Mouse (Mus musculus): ENCODE measurements around the gene Rps6kb1. TPM values are rescaled to one million over a fixed set of nuclear protein-coding genes. Genes with fewer than 3 reads are reported as not detected.

Gene Rps6kb1
- polyA plus RNA-seq, 1 experiment from 2014 or later, result 40.7 TPM

- Histone ChIP-seq H3K9ac (ENCODE audit: low read length) (no peak overlapping the region), H3K36me3 (ENCODE audit: control insufficient read depth, insufficient read depth, low read length) (no peaks in the 10 kb centered on the region), H3K9me3 (ENCODE audit: control insufficient read depth, low read length) (no peaks in the 10 kb centered on the region), H3K27ac (replicated peaks) (no peak overlapping the region), H3K4me3 (ENCODE audit: low read depth, low read length) (no peak overlapping the region), H3K4me2 (replicated peaks; ENCODE audit: low read depth) (no peak overlapping the region), H3K27me3 (ENCODE audit: control insufficient read depth, insufficient read depth, low read length) (no peaks in the 10 kb centered on the region), H3K4me1 (replicated peaks; ENCODE audit: control insufficient read depth, insufficient read depth) (no peaks in the 10 kb centered on the region)
- TF ChIP-seq CTCF (IDR thresholded peaks at IDR 0.05; ENCODE audit: low read depth) (no peak), EP300 (optimal IDR thresholded peaks at IDR 0.05) (no peak)
- 70% methylated on average over 10 of the region's 10 CpGs for WGBS
- ATAC-seq (ENCODE audit: low FRiP score, low TSS enrichment) (no peak), DNase-seq (ENCODE audit: low spot score) (no peak)
These were observed 46.0 kb upstream of the Rps6kb1 start for GRCm38 (mm10) chr11:86590579-86590978.

- Histone ChIP-seq H3K9me3 (ENCODE audit: control insufficient read depth, low read length) (no peaks in the 10 kb centered on the region), H3K36me3 (ENCODE audit: control insufficient read depth, insufficient read depth, low read length) (no peaks in the 10 kb centered on the region), H3K27ac (replicated peaks) (no peak overlapping the region), H3K9ac (ENCODE audit: low read length) (no peak overlapping the region), H3K4me2 (replicated peaks; ENCODE audit: low read depth) (no peak overlapping the region), H3K4me1 (replicated peaks; ENCODE audit: control insufficient read depth, insufficient read depth) (no peaks in the 10 kb centered on the region), H3K27me3 (ENCODE audit: control insufficient read depth, insufficient read depth, low read length) (no peaks in the 10 kb centered on the region), H3K4me3 (ENCODE audit: low read depth, low read length) (no peak overlapping the region)
- no peak for DNase-seq (ENCODE audit: low spot score)
- WGBS, result 68% methylated on average over 4 of the region's 4 CpGs
- TF ChIP-seq CTCF (IDR thresholded peaks at IDR 0.05; ENCODE audit: low read depth) (no peak), EP300 (optimal IDR thresholded peaks at IDR 0.05) (no peak)
- no peak for ATAC-seq (ENCODE audit: low FRiP score, low TSS enrichment)
These were observed 45.5 kb upstream of the Rps6kb1 start for GRCm38 (mm10) chr11:86590066-86590465.

- no peak overlapping the region for H3K4me3 ChIP-seq (ENCODE audit: low read depth, low read length)
- no peaks in the 10 kb centered on the region for H3K4me1 ChIP-seq (replicated peaks; ENCODE audit: control insufficient read depth, insufficient read depth)
- TF ChIP-seq EP300 (optimal IDR thresholded peaks at IDR 0.05) (no peak), CTCF (IDR thresholded peaks at IDR 0.05; ENCODE audit: low read depth) (no peak)
- H3K27me3 ChIP-seq (ENCODE audit: control insufficient read depth, insufficient read depth, low read length), result no peaks in the 10 kb centered on the region
- ATAC-seq (ENCODE audit: low FRiP score, low TSS enrichment) (no peak), DNase-seq (ENCODE audit: low spot score) (no peak)
- peak overlapping the region; percentile 31; the same call in 1 of the 2 replicates for H3K27ac ChIP-seq (replicated peaks)
- no peak overlapping the region for H3K4me2 ChIP-seq (replicated peaks; ENCODE audit: low read depth)
- no peaks in the 10 kb centered on the region for H3K9me3 ChIP-seq (ENCODE audit: control insufficient read depth, low read length)
- 88% methylated on average over 4 of the region's 4 CpGs for WGBS
- no peaks in the 10 kb centered on the region for H3K36me3 ChIP-seq (ENCODE audit: control insufficient read depth, insufficient read depth, low read length)
- H3K9ac ChIP-seq (ENCODE audit: low read length), result no peak overlapping the region
These were observed 44.1 kb upstream of the Rps6kb1 start for GRCm38 (mm10) chr11:86588583-86589298.

GRCm38 (mm10) chr11:86587830-86588229 is 43.2 kb upstream of the Rps6kb1 start:
- TF ChIP-seq EP300 (optimal IDR thresholded peaks at IDR 0.05), result no peak
- TF ChIP-seq CTCF (IDR thresholded peaks at IDR 0.05; ENCODE audit: low read depth), result no peak
- no peak overlapping the region for H3K4me3 ChIP-seq (ENCODE audit: low read depth, low read length)
- H3K4me1 ChIP-seq (replicated peaks; ENCODE audit: control insufficient read depth, insufficient read depth), result no peaks in the 10 kb centered on the region

GRCm38 (mm10) chr11:86586868-86587792 is 42.5 kb upstream of the Rps6kb1 start:
- Histone ChIP-seq H3K27me3 (ENCODE audit: control insufficient read depth, insufficient read depth, low read length) (no peaks in the 10 kb centered on the region), H3K9ac (ENCODE audit: low read length) (peak overlapping the region; percentile 98), H3K36me3 (ENCODE audit: control insufficient read depth, insufficient read depth, low read length) (no peaks in the 10 kb centered on the region), H3K4me1 (replicated peaks; ENCODE audit: control insufficient read depth, insufficient read depth) (no peaks in the 10 kb centered on the region), H3K4me2 (replicated peaks; ENCODE audit: low read depth) (peak overlapping the region; percentile 66), H3K27ac (replicated peaks) (peak overlapping the region; percentile 99), H3K9me3 (ENCODE audit: control insufficient read depth, low read length) (no peaks in the 10 kb centered on the region), H3K4me3 (ENCODE audit: low read depth, low read length) (peak overlapping the region; percentile 80)
- DNase-seq (ENCODE audit: low spot score) (peak; percentile 92), ATAC-seq (ENCODE audit: low FRiP score, low TSS enrichment) (peak; percentile 92)
- TF ChIP-seq EP300 (optimal IDR thresholded peaks at IDR 0.05), result peak; percentile 94
- no peak for TF ChIP-seq CTCF (IDR thresholded peaks at IDR 0.05; ENCODE audit: low read depth)
- WGBS, result 3% methylated on average over 15 of the region's 15 CpGs

More at GRCm38 (mm10) chr11:86587830-86588229, 43.2 kb upstream of the Rps6kb1 start:
- Histone ChIP-seq H3K9ac (ENCODE audit: low read length) (peak overlapping the region; percentile 43; the same call in 1 of the 2 replicates), H3K36me3 (ENCODE audit: control insufficient read depth, insufficient read depth, low read length) (no peaks in the 10 kb centered on the region), H3K9me3 (ENCODE audit: control insufficient read depth, low read length) (no peaks in the 10 kb centered on the region), H3K27me3 (ENCODE audit: control insufficient read depth, insufficient read depth, low read length) (no peaks in the 10 kb centered on the region), H3K27ac (replicated peaks) (peak overlapping the region; percentile 99), H3K4me2 (replicated peaks; ENCODE audit: low read depth) (peak overlapping the region; percentile 66)
- ATAC-seq (ENCODE audit: low FRiP score, low TSS enrichment) (no peak), DNase-seq (ENCODE audit: low spot score) (no peak)
- 23% methylated on average over 7 of the region's 7 CpGs for WGBS
